31 mouse cellular contexts compared by ENCODE assay signal in genomic region chr17:79310465-79310864, GRCm38 (mm10).
"Had no signal": no experiment of that assay in that cellular context is flagged by ENCODE, and none has a peak within 500 bp of the region (broad histone marks: within the 10 kb centered on the region; RNA-seq: fewer than 3 reads in every experiment).

No protein-coding gene starts in this region.

- H3K4me3 ChIP-seq: heart, embryonic 10.5 days; heart, embryonic 12.5 days; heart, embryonic 13.5 days; heart, embryonic 15.5 days; hindbrain, embryonic 10.5 days; hindbrain, embryonic 12.5 days; hindbrain, embryonic 13.5 days; hindbrain, embryonic 15.5 days; intestine, embryonic 15.5 days; kidney, embryonic 15.5 days; layer of hippocampus, adult 2 months; left cerebral cortex, adult 2 months had no signal

- DNase-seq: heart, postnatal 10 days; heart, postnatal 14 days; heart, postnatal 36 days; kidney, adult 11 months; kidney, adult 18-20 months; kidney, adult 2 months; kidney, adult 8-10 months; kidney, adult 9 months; kidney, postnatal 10 days; kidney, postnatal 14 days; kidney, postnatal 25 days; kidney, postnatal 36 days; kidney, postnatal 4 days; layer of hippocampus, adult 9-11 months; layer of hippocampus, postnatal 36 days had no signal

- H3K36me3 ChIP-seq: heart, embryonic 10.5 days; heart, embryonic 12.5 days; heart, embryonic 13.5 days; heart, embryonic 15.5 days; hindbrain, embryonic 10.5 days; hindbrain, embryonic 12.5 days; hindbrain, embryonic 13.5 days; hindbrain, embryonic 15.5 days; intestine, embryonic 15.5 days; kidney, embryonic 15.5 days had no signal

- H3K4me2 ChIP-seq: heart, embryonic 11.5 days; heart, embryonic 12.5 days; heart, embryonic 13.5 days; heart, embryonic 15.5 days; hindbrain, embryonic 12.5 days; hindbrain, embryonic 13.5 days; hindbrain, embryonic 14.5 days; hindbrain, embryonic 15.5 days; intestine, embryonic 15.5 days; kidney, embryonic 15.5 days had no signal

- H3K9me3 ChIP-seq: heart, embryonic 10.5 days; heart, embryonic 12.5 days; heart, embryonic 13.5 days; heart, embryonic 15.5 days; hindbrain, embryonic 10.5 days; hindbrain, embryonic 12.5 days; hindbrain, embryonic 13.5 days; hindbrain, embryonic 15.5 days; intestine, embryonic 15.5 days; kidney, embryonic 15.5 days had no signal

- H3K4me1 ChIP-seq: heart, embryonic 10.5 days; heart, embryonic 12.5 days; heart, embryonic 13.5 days; heart, embryonic 15.5 days; hindbrain, embryonic 10.5 days; hindbrain, embryonic 12.5 days; hindbrain, embryonic 13.5 days; hindbrain, embryonic 15.5 days; intestine, embryonic 15.5 days; kidney, embryonic 15.5 days had no signal

- H3K27ac ChIP-seq: heart, embryonic 10.5 days; heart, embryonic 13.5 days; heart, embryonic 15.5 days; hindbrain, embryonic 10.5 days; hindbrain, embryonic 12.5 days; hindbrain, embryonic 13.5 days; hindbrain, embryonic 14.5 days; hindbrain, embryonic 15.5 days; hindbrain, postnatal 0 days; intestine, embryonic 15.5 days; kidney, embryonic 15.5 days; kidney, postnatal 0 days; layer of hippocampus, adult 2 months; left cerebral cortex, adult 2 months had no signal

- H3K9ac ChIP-seq: heart, embryonic 12.5 days; heart, embryonic 13.5 days; heart, embryonic 15.5 days; hindbrain, embryonic 12.5 days; hindbrain, embryonic 13.5 days; hindbrain, embryonic 14.5 days; hindbrain, embryonic 15.5 days; intestine, embryonic 15.5 days; kidney, embryonic 15.5 days had no signal

- H3K27me3 ChIP-seq: heart, embryonic 12.5 days; heart, embryonic 13.5 days; heart, embryonic 15.5 days; hindbrain, embryonic 12.5 days; hindbrain, embryonic 13.5 days; hindbrain, embryonic 15.5 days; intestine, embryonic 15.5 days; kidney, embryonic 15.5 days had no signal
